Mouse (Mus musculus): Measurements from ENCODE around the gene Gja1. TPM values are rescaled to one million over a fixed set of nuclear protein-coding genes. Genes with fewer than 3 reads are reported as not detected.

Gja1 gene
- polyA plus RNA-seq, 1 experiment = 13.6 TPM

- Histone ChIP-seq H3K36me3 (ENCODE audit: control insufficient read depth, insufficient read depth, low read length) (no peaks in the 10 kb centered on the region), H3K27ac (ENCODE audit: control insufficient read depth, insufficient read depth, low read depth, low read length) (no peak overlapping the region), H3K4me3 (ENCODE audit: control insufficient read depth, low read depth, low read length) (no peak overlapping the region), H3K4me1 (ENCODE audit: control insufficient read depth, insufficient read depth, low read length) (no peaks in the 10 kb centered on the region), H3K27me3 (ENCODE audit: control insufficient read depth, insufficient read depth, low read length) (no peaks in the 10 kb centered on the region)
- TF ChIP-seq POLR2A (IDR thresholded peaks at IDR 0.05; ENCODE audit: control insufficient read depth, low read depth, low read length) = no peak
- no peak for TF ChIP-seq CTCF (IDR thresholded peaks at IDR 0.05; ENCODE audit: control insufficient read depth, insufficient read depth, insufficient replicate concordance, low read depth, low read length)
Measured at GRCm38 (mm10) chr10:56425016-56425798, 48.1 kb downstream of the Gja1 start.

GRCm38 (mm10) chr10:56426369-56426768, 49.2 kb downstream of the Gja1 start:
- no peaks in the 10 kb centered on the region for H3K36me3 ChIP-seq (ENCODE audit: control insufficient read depth, insufficient read depth, low read length)
- TF ChIP-seq CTCF (IDR thresholded peaks at IDR 0.05; ENCODE audit: control insufficient read depth, insufficient read depth, insufficient replicate concordance, low read depth, low read length) (no peak), POLR2A (IDR thresholded peaks at IDR 0.05; ENCODE audit: control insufficient read depth, low read depth, low read length) (no peak)
- H3K4me1 ChIP-seq (ENCODE audit: control insufficient read depth, insufficient read depth, low read length) = no peaks in the 10 kb centered on the region; the same call in 1 of the 2 replicates
- no peak overlapping the region for H3K27ac ChIP-seq (ENCODE audit: control insufficient read depth, insufficient read depth, low read depth, low read length)
- H3K4me3 ChIP-seq (ENCODE audit: control insufficient read depth, low read depth, low read length) = no peak overlapping the region
- no peaks in the 10 kb centered on the region for H3K27me3 ChIP-seq (ENCODE audit: control insufficient read depth, insufficient read depth, low read length)

- H3K36me3 ChIP-seq (ENCODE audit: control insufficient read depth, insufficient read depth, low read length) = no peaks in the 10 kb centered on the region
- no peak overlapping the region for H3K4me3 ChIP-seq (ENCODE audit: control insufficient read depth, low read depth, low read length)
- peaks cover 5% of the 10 kb centered on the region for H3K4me1 ChIP-seq (ENCODE audit: control insufficient read depth, insufficient read depth, low read length)
- H3K27me3 ChIP-seq (ENCODE audit: control insufficient read depth, insufficient read depth, low read length) = no peaks in the 10 kb centered on the region
- no peak overlapping the region for H3K27ac ChIP-seq (ENCODE audit: control insufficient read depth, insufficient read depth, low read depth, low read length)
- TF ChIP-seq POLR2A (IDR thresholded peaks at IDR 0.05; ENCODE audit: control insufficient read depth, low read depth, low read length) = no peak
Measured at GRCm38 (mm10) chr10:56427382-56427781, 50.3 kb downstream of the Gja1 start.

GRCm38 (mm10) chr10:56427827-56428226, 50.7 kb downstream of the Gja1 start:
- no peak overlapping the region for H3K4me3 ChIP-seq (ENCODE audit: control insufficient read depth, low read depth, low read length)
- no peaks in the 10 kb centered on the region for H3K27me3 ChIP-seq (ENCODE audit: control insufficient read depth, insufficient read depth, low read length)
- no peak overlapping the region for H3K27ac ChIP-seq (ENCODE audit: control insufficient read depth, insufficient read depth, low read depth, low read length)
- H3K36me3 ChIP-seq (ENCODE audit: control insufficient read depth, insufficient read depth, low read length) = no peaks in the 10 kb centered on the region
- peaks cover 5% of the 10 kb centered on the region for H3K4me1 ChIP-seq (ENCODE audit: control insufficient read depth, insufficient read depth, low read length)
- TF ChIP-seq CTCF (IDR thresholded peaks at IDR 0.05; ENCODE audit: control insufficient read depth, insufficient read depth, insufficient replicate concordance, low read depth, low read length) = no peak
- TF ChIP-seq POLR2A (IDR thresholded peaks at IDR 0.05; ENCODE audit: control insufficient read depth, low read depth, low read length) = no peak

GRCm38 (mm10) chr10:56429011-56429410, 51.9 kb downstream of the Gja1 start:
- H3K4me3 ChIP-seq (ENCODE audit: control insufficient read depth, low read depth, low read length) = no peak overlapping the region
- no peaks in the 10 kb centered on the region for H3K36me3 ChIP-seq (ENCODE audit: control insufficient read depth, insufficient read depth, low read length)
- no peak overlapping the region for H3K27ac ChIP-seq (ENCODE audit: control insufficient read depth, insufficient read depth, low read depth, low read length)
- H3K27me3 ChIP-seq (ENCODE audit: control insufficient read depth, insufficient read depth, low read length) = no peaks in the 10 kb centered on the region
- TF ChIP-seq CTCF (IDR thresholded peaks at IDR 0.05; ENCODE audit: control insufficient read depth, insufficient read depth, insufficient replicate concordance, low read depth, low read length) (no peak), POLR2A (IDR thresholded peaks at IDR 0.05; ENCODE audit: control insufficient read depth, low read depth, low read length) (no peak)
- H3K4me1 ChIP-seq (ENCODE audit: control insufficient read depth, insufficient read depth, low read length) = peaks cover 5% of the 10 kb centered on the region

GRCm38 (mm10) chr10:56431600-56432389, 54.7 kb downstream of the Gja1 start:
- Histone ChIP-seq H3K4me3 (ENCODE audit: control insufficient read depth, low read depth, low read length) (peak overlapping the region; percentile 30), H3K27me3 (ENCODE audit: control insufficient read depth, insufficient read depth, low read length) (no peaks in the 10 kb centered on the region), H3K27ac (ENCODE audit: control insufficient read depth, insufficient read depth, low read depth, low read length) (peak overlapping the region; percentile 77), H3K4me1 (ENCODE audit: control insufficient read depth, insufficient read depth, low read length) (peaks cover 5% of the 10 kb centered on the region), H3K36me3 (ENCODE audit: control insufficient read depth, insufficient read depth, low read length) (no peaks in the 10 kb centered on the region)
- TF ChIP-seq POLR2A (IDR thresholded peaks at IDR 0.05; ENCODE audit: control insufficient read depth, low read depth, low read length) (no peak), CTCF (IDR thresholded peaks at IDR 0.05; ENCODE audit: control insufficient read depth, insufficient read depth, insufficient replicate concordance, low read depth, low read length) (no peak)

GRCm38 (mm10) chr10:56432390-56432709, 55.2 kb downstream of the Gja1 start:
- H3K27ac ChIP-seq (ENCODE audit: control insufficient read depth, insufficient read depth, low read depth, low read length) = no peak overlapping the region
- no peaks in the 10 kb centered on the region for H3K27me3 ChIP-seq (ENCODE audit: control insufficient read depth, insufficient read depth, low read length)
- peaks cover 6% of the 10 kb centered on the region for H3K4me1 ChIP-seq (ENCODE audit: control insufficient read depth, insufficient read depth, low read length)
- H3K4me3 ChIP-seq (ENCODE audit: control insufficient read depth, low read depth, low read length) = no peak overlapping the region
- no peaks in the 10 kb centered on the region for H3K36me3 ChIP-seq (ENCODE audit: control insufficient read depth, insufficient read depth, low read length)
- TF ChIP-seq CTCF (IDR thresholded peaks at IDR 0.05; ENCODE audit: control insufficient read depth, insufficient read depth, insufficient replicate concordance, low read depth, low read length) = no peak
- no peak for TF ChIP-seq POLR2A (IDR thresholded peaks at IDR 0.05; ENCODE audit: control insufficient read depth, low read depth, low read length)

All from testis, adult 2 months (tissue).